ENCODE assay signal across 14 mouse cellular contexts in genomic region chr1:132893311-132894077, GRCm38 (mm10). TPM values are rescaled to one million over a fixed set of nuclear protein-coding genes. Genes with fewer than 3 reads are reported as not detected.
DNase-seq lines count a peak whose midpoint lies in the region; ATAC-seq and TF ChIP-seq lines count a peak whose summit lies in the region.
"Had no signal": no experiment of that assay in that cellular context is flagged by ENCODE, and none has a peak within 500 bp of the region (broad histone marks: within the 10 kb centered on the region; RNA-seq: fewer than 3 reads in every experiment).

No protein-coding gene starts in this region.

- H3K27me3 ChIP-seq in kidney, embryonic 16.5 days (ENCODE audit: insufficient read depth, low read length), result no peaks in the 10 kb centered on the region
- H3K27me3 ChIP-seq: embryonic facial prominence, embryonic 15.5 days; midbrain, embryonic 12.5 days had no signal

- TF ChIP-seq CTCF in left cerebral cortex, adult 2 months (IDR thresholded peaks at IDR 0.05), result no peak

- no peak for DNase-seq in kidney, adult 11 months
- peak; percentile 77 for DNase-seq in ZHBTc4 (ENCODE audit: low read depth, low spot score)
- peak; percentile 41 to 54 for DNase-seq in frontal cortex, postnatal 14 days (ENCODE audit: low spot score in 2 of 2)
- DNase-seq in left cerebral cortex, adult 2 months (ENCODE audit: extremely low spot score in 1 of 2, low spot score in 2 of 2), result peak; percentile 52 to 79
- DNase-seq in adrenal gland, postnatal 36 days, result no peak
- DNase-seq in layer of hippocampus, postnatal 10 days (ENCODE audit: low spot score in 2 of 2), result no peak
- DNase-seq: retina, postnatal 1 day had no signal

- H3K9me3 ChIP-seq in kidney, embryonic 16.5 days (ENCODE audit: low read length), result no peaks in the 10 kb centered on the region
- H3K9me3 ChIP-seq: embryonic facial prominence, embryonic 15.5 days; limb, embryonic 12.5 days; midbrain, embryonic 12.5 days had no signal

- H3K4me2 ChIP-seq in kidney, embryonic 16.5 days (replicated peaks; ENCODE audit: low read depth, low read length), result no peak overlapping the region
- H3K4me2 ChIP-seq: embryonic facial prominence, embryonic 15.5 days; limb, embryonic 12.5 days; midbrain, embryonic 12.5 days had no signal

- WGBS in kidney, embryonic 16.5 days, result 37% methylated on average over 17 of the region's 17 CpGs

- intact Hi-C loops in left cerebral cortex, adult 2 months (cut with DNase I), result loop anchor here (1.0 kb wide), 2 partner anchors 13 to 23 kb away; partner anchors contain the start of gene Lrrn2

- H3K4me3 ChIP-seq in kidney, embryonic 16.5 days (ENCODE audit: low read length), result no peak overlapping the region
- no peak overlapping the region for H3K4me3 ChIP-seq in left cerebral cortex, adult 2 months
- H3K4me3 ChIP-seq: embryonic facial prominence, embryonic 15.5 days; limb, embryonic 12.5 days; midbrain, embryonic 12.5 days had no signal

- H3K9ac ChIP-seq in kidney, embryonic 16.5 days (replicated peaks; ENCODE audit: low read length), result no peak overlapping the region
- H3K9ac ChIP-seq: embryonic facial prominence, embryonic 15.5 days; limb, embryonic 12.5 days; midbrain, embryonic 12.5 days had no signal

- no peaks in the 10 kb centered on the region for H3K36me3 ChIP-seq in kidney, embryonic 16.5 days (ENCODE audit: insufficient read depth, low read length)
- H3K36me3 ChIP-seq: embryonic facial prominence, embryonic 15.5 days; limb, embryonic 12.5 days had no signal

- peak; percentile 82 for ATAC-seq in kidney, embryonic 16.5 days (ENCODE audit: low FRiP score, low TSS enrichment)
- no peak for ATAC-seq in erythroblast, adult 5-6 weeks (replicated peaks; ENCODE audit: low FRiP score, poor library complexity, severe bottlenecking)

- peaks cover 9% of the 10 kb centered on the region for H3K4me1 ChIP-seq in kidney, embryonic 16.5 days (ENCODE audit: insufficient read depth, low read length)

- H3K27ac ChIP-seq in kidney, embryonic 16.5 days (ENCODE audit: low read length), result no peak overlapping the region
- peak overlapping the region; percentile 55 for H3K27ac ChIP-seq in left cerebral cortex, adult 2 months
- H3K27ac ChIP-seq: embryonic facial prominence, embryonic 15.5 days; limb, embryonic 12.5 days; midbrain, embryonic 12.5 days had no signal

RNA-seq across cellular contexts. Expression of gene Lrrn2, which starts 13.4 kb away (rescaled TPM):
- polyA plus RNA-seq in kidney, embryonic 16.5 days (2015; fragmentation: Nextera tagmentation; extraction: Ambion mirVana), result 4.1 and 5.2 TPM in 2 replicates
- 10 to 100 TPM; 91.8 to 99.9 TPM for total RNA-seq in left cerebral cortex, adult 2 months (2021)
- total RNA-seq in adrenal gland, postnatal 36 days (2021), result 10 to 100 TPM in 1 of 2 experiments, 1 to 10 TPM in 1; 9.0 to 15.4 TPM
- 100 to 1,000 TPM; 168 to 185 TPM for total RNA-seq in layer of hippocampus, postnatal 10 days (2021)
- not detected in 2 replicates for total RNA-seq in erythroblast, adult 5-6 weeks (2015; ENCODE audit: low replicate concordance)
- total RNA-seq in erythroblast, adult 5-6 weeks (2017; ENCODE audit: low replicate concordance), result not detected in 2 replicates
- total RNA-seq: hematopoietic stem cell, adult 5-6 weeks; MEL had no signal

Comparison
In these comparisons a context has a peak if more than half of its experiments do, and no peak if none do; other contexts are left out.
1. DNase-seq: peak in ZHBTc4 (single experiment), frontal cortex, postnatal 14 days (2 of 2) and left cerebral cortex, adult 2 months (2 of 2); none in kidney, adult 11 months (single experiment), adrenal gland, postnatal 36 days (0 of 2) and layer of hippocampus, postnatal 10 days (0 of 2).
2. RNA of gene Lrrn2, which starts 13.4 kb away (total RNA-seq): 168 to 185 TPM in layer of hippocampus, postnatal 10 days, 91.8 to 99.9 TPM in left cerebral cortex, adult 2 months and 9.0 to 15.4 TPM in adrenal gland, postnatal 36 days; not detected in erythroblast, adult 5-6 weeks; every median in the first group is over 4 times any median in the second.